ENCODE assay signal across 8 mouse cellular contexts in the genomic region with DNA sequence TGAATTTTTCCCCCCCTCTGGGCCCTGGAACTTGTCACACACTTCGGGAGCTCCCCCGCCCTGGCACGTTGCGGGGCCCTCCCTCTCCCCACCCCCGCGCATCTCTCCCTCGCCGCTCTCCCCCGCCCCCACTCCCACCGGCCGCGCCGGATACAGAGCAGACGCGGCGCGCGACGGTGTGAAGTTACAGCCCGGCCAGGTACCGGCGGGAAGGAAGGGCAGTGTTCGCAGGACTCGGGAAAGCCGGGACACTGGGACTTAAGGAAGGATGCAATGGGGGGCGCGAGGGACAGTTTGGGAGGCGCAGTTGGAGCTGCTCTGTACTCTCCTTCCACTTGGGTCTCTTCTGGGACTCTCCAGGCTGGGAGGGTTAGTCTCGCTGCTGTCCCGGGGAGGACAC. TPM values are rescaled to one million over a fixed set of nuclear protein-coding genes. Genes with fewer than 3 reads are reported as not detected.
A peak's percentile ranks its signal among the peaks of the same experiment; 100 is the strongest.
DNase-seq lines count a peak whose midpoint lies in the region; ATAC-seq and TF ChIP-seq lines count a peak whose summit lies in the region.

No protein-coding gene starts in this region.

- DNase-seq in kidney, postnatal 25 days, result peak; percentile 10 to 42
- no peak for DNase-seq in kidney, adult 18-20 months
- DNase-seq in adrenal gland, postnatal 25 days, result peak; percentile 48
- peak; percentile 85 for DNase-seq in forebrain, postnatal 0 days
- peak; percentile 15 for DNase-seq in naive thymus-derived CD4-positive, alpha-beta T cell, adult 2 months (ENCODE audit: low read depth)
- DNase-seq in thymus, adult 18-20 months, result peak; percentile 19 to 20
- DNase-seq in urinary bladder, postnatal 14 days (ENCODE audit: low spot score), result no peak

- H3K4me2 ChIP-seq in forebrain, postnatal 0 days (ENCODE audit: low read depth), result peak overlapping the region; percentile 98
- H3K4me2 ChIP-seq in limb, embryonic 12.5 days, result peak overlapping the region; percentile 94

- TF ChIP-seq CTCF in forebrain, postnatal 0 days (IDR thresholded peaks at IDR 0.05; ENCODE audit: low read depth), result no peak

- H3K36me3 ChIP-seq in forebrain, postnatal 0 days (ENCODE audit: insufficient read depth), result peaks cover 5% of the 10 kb centered on the region; the same call in 1 of the 2 replicates
- H3K36me3 ChIP-seq in limb, embryonic 12.5 days, result peaks cover 5% of the 10 kb centered on the region

- peak overlapping the region; percentile 96 for H3K9ac ChIP-seq in forebrain, postnatal 0 days
- H3K9ac ChIP-seq in limb, embryonic 12.5 days (replicated peaks), result peak overlapping the region; percentile 97

- H3K4me3 ChIP-seq in forebrain, postnatal 0 days (ENCODE audit: low read depth, low read length), result peak overlapping the region; percentile 69
- H3K4me3 ChIP-seq in limb, embryonic 12.5 days (replicated peaks), result peak overlapping the region; percentile 88

- no peaks in the 10 kb centered on the region for H3K9me3 ChIP-seq in forebrain, postnatal 0 days (ENCODE audit: low read length)
- no peaks in the 10 kb centered on the region for H3K9me3 ChIP-seq in limb, embryonic 12.5 days

- H3K27ac ChIP-seq in forebrain, postnatal 0 days (ENCODE audit: low read depth, low read length), result peak overlapping the region; percentile 99
- peak overlapping the region; percentile 98 for H3K27ac ChIP-seq in limb, embryonic 12.5 days

- peak; percentile 34 for ATAC-seq in forebrain, postnatal 0 days
- ATAC-seq in limb, embryonic 12.5 days (ENCODE audit: insufficient number of reproducible peaks, insufficient read depth, low FRiP score, low TSS enrichment, low read depth), result peak; percentile 18

- 0 out of 2 replicates have a peak, but pooled peaks cover 7% of the 10 kb centered on the region for H3K4me1 ChIP-seq in forebrain, postnatal 0 days (ENCODE audit: insufficient read depth)
- H3K4me1 ChIP-seq in limb, embryonic 12.5 days (replicated peaks), result peaks cover 27% of the 10 kb centered on the region

- WGBS in forebrain, postnatal 0 days, result 1% methylated on average over 30 of the region's 30 CpGs
- WGBS in limb, embryonic 12.5 days, result 0% methylated on average over 30 of the region's 30 CpGs

- H3K27me3 ChIP-seq in forebrain, postnatal 0 days (ENCODE audit: insufficient read depth, low read length), result no peaks in the 10 kb centered on the region
- H3K27me3 ChIP-seq in limb, embryonic 12.5 days, result no peaks in the 10 kb centered on the region

RNA-seq across cellular contexts. Expression of gene Bcl11a, which starts 2.7 kb away (rescaled TPM):
- total RNA-seq in adrenal gland, postnatal 25 days (2021), result 7.5 and 8.6 TPM in 2 replicates
- total RNA-seq in forebrain, postnatal 0 days (2014; rRNA removed), result 70.8 and 85.9 TPM in 2 replicates
- 173 and 174 TPM in 2 replicates for polyA plus RNA-seq in forebrain, postnatal 0 days (2015; fragmentation: Nextera tagmentation; extraction: Ambion mirVana)
- 103 and 109 TPM in 2 replicates for polyA plus RNA-seq in limb, embryonic 12.5 days (2016; fragmentation: Nextera tagmentation; extraction: Ambion mirVana)

RNA-seq across cellular contexts. Expression of gene A830031A19Rik, which starts 5.7 kb away (rescaled TPM):
- total RNA-seq in adrenal gland, postnatal 25 days (2021), result not detected in 2 replicates
- total RNA-seq in forebrain, postnatal 0 days (2014; rRNA removed), result 1.8 TPM in 1 of 2 replicates, not detected in the other
- polyA plus RNA-seq in forebrain, postnatal 0 days (2015; fragmentation: Nextera tagmentation; extraction: Ambion mirVana), result 0.26 and 0.63 TPM in 2 replicates
- not detected in 2 replicates for polyA plus RNA-seq in limb, embryonic 12.5 days (2016; fragmentation: Nextera tagmentation; extraction: Ambion mirVana)

Comparison
In these comparisons a context has a peak if more than half of its experiments do, and no peak if none do; other contexts are left out.
1. DNase-seq: peak in kidney, postnatal 25 days (2 of 2), adrenal gland, postnatal 25 days (single experiment), forebrain, postnatal 0 days (single experiment), naive thymus-derived CD4-positive, alpha-beta T cell, adult 2 months (single experiment) and thymus, adult 18-20 months (2 of 2); none in kidney, adult 18-20 months (single experiment) and urinary bladder, postnatal 14 days (single experiment).